Mouse (Mus musculus): ENCODE measurements at regions not wholly inside any gene's neighbourhood (a gene's known extent, or its start where the extent isn't known, plus 50 kb on each side); places are given as distances from the start of the nearest gene placed in this dataset.
A peak's percentile ranks its signal among the peaks of the same experiment; 100 is the strongest.

GRCm38 (mm10) chr10:119146342-119146741 is 93.5 kb downstream of the Cand1 start:
- H3K27me3 ChIP-seq (ENCODE audit: control insufficient read depth, insufficient read depth, low read length) = no peaks in the 10 kb centered on the region
- TF ChIP-seq CTCF (IDR thresholded peaks at IDR 0.05; ENCODE audit: extremely low read depth, insufficient read length, insufficient replicate concordance, low read depth, low read length) (no peak), POLR2A (IDR thresholded peaks at IDR 0.05; ENCODE audit: low read depth, low read length) (no peak)
- no peaks in the 10 kb centered on the region for H3K36me3 ChIP-seq (ENCODE audit: control insufficient read depth, insufficient read depth, low read length)
- peaks cover 2% of the 10 kb centered on the region; the same call in 1 of the 2 replicates for H3K4me1 ChIP-seq (ENCODE audit: control insufficient read depth, insufficient read depth, insufficient read length, low read length)
- no peak overlapping the region for H3K27ac ChIP-seq (ENCODE audit: insufficient read depth, low read depth, low read length)
- 62% methylated on average over 6 of the region's 6 CpGs for WGBS
- no peak overlapping the region for H3K4me3 ChIP-seq (ENCODE audit: low read depth, low read length)

GRCm38 (mm10) chr10:119142866-119143265 is 97.0 kb downstream of the Cand1 start:
- no peaks in the 10 kb centered on the region for H3K27me3 ChIP-seq (ENCODE audit: control insufficient read depth, insufficient read depth, low read length)
- 33% methylated on average over 6 of the region's 6 CpGs for WGBS
- H3K27ac ChIP-seq (ENCODE audit: insufficient read depth, low read depth, low read length) = peak overlapping the region; percentile 27; the same call in 1 of the 2 replicates
- no peak overlapping the region for H3K4me3 ChIP-seq (ENCODE audit: low read depth, low read length)
- no peak for TF ChIP-seq POLR2A (IDR thresholded peaks at IDR 0.05; ENCODE audit: low read depth, low read length)
- peaks cover 2% of the 10 kb centered on the region; the same call in 1 of the 2 replicates for H3K4me1 ChIP-seq (ENCODE audit: control insufficient read depth, insufficient read depth, insufficient read length, low read length)
- H3K36me3 ChIP-seq (ENCODE audit: control insufficient read depth, insufficient read depth, low read length) = no peaks in the 10 kb centered on the region

GRCm38 (mm10) chr10:119142307-119142706 is 97.5 kb downstream of the Cand1 start:
- 39% methylated on average over 5 of the region's 5 CpGs for WGBS

GRCm38 (mm10) chr10:119138237-119138636 is 101.6 kb downstream of the Cand1 start:
- WGBS = 27% methylated on average over 6 of the region's 6 CpGs
- Histone ChIP-seq H3K27ac (ENCODE audit: insufficient read depth, low read depth, low read length) (no peak overlapping the region), H3K4me3 (ENCODE audit: low read depth, low read length) (no peak overlapping the region), H3K36me3 (ENCODE audit: control insufficient read depth, insufficient read depth, low read length) (no peaks in the 10 kb centered on the region), H3K27me3 (ENCODE audit: control insufficient read depth, insufficient read depth, low read length) (no peaks in the 10 kb centered on the region), H3K4me1 (ENCODE audit: control insufficient read depth, insufficient read depth, insufficient read length, low read length) (peaks cover 4% of the 10 kb centered on the region; the same call in 1 of the 2 replicates)
- TF ChIP-seq CTCF (IDR thresholded peaks at IDR 0.05; ENCODE audit: extremely low read depth, insufficient read length, insufficient replicate concordance, low read depth, low read length) (no peak), POLR2A (IDR thresholded peaks at IDR 0.05; ENCODE audit: low read depth, low read length) (no peak)

More at GRCm38 (mm10) chr10:119142307-119142706, 97.5 kb downstream of the Cand1 start:
- no peaks in the 10 kb centered on the region for H3K36me3 ChIP-seq (ENCODE audit: control insufficient read depth, insufficient read depth, low read length)
- no peaks in the 10 kb centered on the region for H3K27me3 ChIP-seq (ENCODE audit: control insufficient read depth, insufficient read depth, low read length)
- H3K4me1 ChIP-seq (ENCODE audit: control insufficient read depth, insufficient read depth, insufficient read length, low read length) = peaks cover 2% of the 10 kb centered on the region; the same call in 1 of the 2 replicates
- no peak overlapping the region for H3K4me3 ChIP-seq (ENCODE audit: low read depth, low read length)
- TF ChIP-seq CTCF (IDR thresholded peaks at IDR 0.05; ENCODE audit: extremely low read depth, insufficient read length, insufficient replicate concordance, low read depth, low read length) (no peak), POLR2A (IDR thresholded peaks at IDR 0.05; ENCODE audit: low read depth, low read length) (no peak)
- no peak overlapping the region for H3K27ac ChIP-seq (ENCODE audit: insufficient read depth, low read depth, low read length)

- H3K4me3 ChIP-seq (ENCODE audit: low read depth, low read length) = no peak overlapping the region
- H3K27ac ChIP-seq (ENCODE audit: insufficient read depth, low read depth, low read length) = no peak overlapping the region
- peaks cover 2% of the 10 kb centered on the region; the same call in 1 of the 2 replicates for H3K4me1 ChIP-seq (ENCODE audit: control insufficient read depth, insufficient read depth, insufficient read length, low read length)
- no peak for TF ChIP-seq CTCF (IDR thresholded peaks at IDR 0.05; ENCODE audit: extremely low read depth, insufficient read length, insufficient replicate concordance, low read depth, low read length)
- TF ChIP-seq POLR2A (IDR thresholded peaks at IDR 0.05; ENCODE audit: low read depth, low read length) = no peak
- 28% methylated on average over 11 of the region's 11 CpGs for WGBS
- no peaks in the 10 kb centered on the region for H3K36me3 ChIP-seq (ENCODE audit: control insufficient read depth, insufficient read depth, low read length)
- no peaks in the 10 kb centered on the region for H3K27me3 ChIP-seq (ENCODE audit: control insufficient read depth, insufficient read depth, low read length)
These were observed 104.3 kb downstream of the Cand1 start for GRCm38 (mm10) chr10:119135489-119135924.

GRCm38 (mm10) chr10:119134797-119135488 is 104.9 kb downstream of the Cand1 start:
- H3K36me3 ChIP-seq (ENCODE audit: control insufficient read depth, insufficient read depth, low read length) = no peaks in the 10 kb centered on the region
- no peak overlapping the region for H3K4me3 ChIP-seq (ENCODE audit: low read depth, low read length)
- no peak overlapping the region for H3K27ac ChIP-seq (ENCODE audit: insufficient read depth, low read depth, low read length)
- no peaks in the 10 kb centered on the region for H3K27me3 ChIP-seq (ENCODE audit: control insufficient read depth, insufficient read depth, low read length)
- 50% methylated on average over 10 of the region's 10 CpGs for WGBS
- H3K4me1 ChIP-seq (ENCODE audit: control insufficient read depth, insufficient read depth, insufficient read length, low read length) = peaks cover 2% of the 10 kb centered on the region; the same call in 1 of the 2 replicates
- no peak for TF ChIP-seq CTCF (IDR thresholded peaks at IDR 0.05; ENCODE audit: extremely low read depth, insufficient read length, insufficient replicate concordance, low read depth, low read length)
- TF ChIP-seq POLR2A (IDR thresholded peaks at IDR 0.05; ENCODE audit: low read depth, low read length) = no peak

- Histone ChIP-seq H3K4me3 (ENCODE audit: low read depth, low read length) (no peak overlapping the region), H3K27ac (ENCODE audit: insufficient read depth, low read depth, low read length) (no peak overlapping the region), H3K27me3 (ENCODE audit: control insufficient read depth, insufficient read depth, low read length) (no peaks in the 10 kb centered on the region), H3K4me1 (ENCODE audit: control insufficient read depth, insufficient read depth, insufficient read length, low read length) (0 out of 2 replicates have a peak, but pooled peaks cover 2% of the 10 kb centered on the region), H3K36me3 (ENCODE audit: control insufficient read depth, insufficient read depth, low read length) (no peaks in the 10 kb centered on the region)
- no peak for TF ChIP-seq POLR2A (IDR thresholded peaks at IDR 0.05; ENCODE audit: low read depth, low read length)
- TF ChIP-seq CTCF (IDR thresholded peaks at IDR 0.05; ENCODE audit: extremely low read depth, insufficient read length, insufficient replicate concordance, low read depth, low read length) = no peak
- 37% methylated on average over 16 of the region's 16 CpGs for WGBS
These were observed 107.9 kb downstream of the Cand1 start for GRCm38 (mm10) chr10:119131977-119132376.
